Mouse (Mus musculus) common myeloid progenitor, adult 5-6 weeks (primary cell): ENCODE data around the gene Zfp385b. TPM values are rescaled to one million over a fixed set of nuclear protein-coding genes. Genes with fewer than 3 reads are reported as not detected.

Source experiments
- ATAC-seq: replicated peaks from 2 replicates; pipeline ENCODE4 v1.8.0; 2016; ENCODE audit warnings: low read depth, mild to moderate bottlenecking, moderate TSS enrichment, inconsistent platforms; ENCODE audit not compliant: poor library complexity, severe bottlenecking
- total RNA-seq: library from RNA; stranded (forward); fragments of 200-1000, 187-1606 nt; gene quantifications from 2 replicates; pipeline ENCODE4 v1.2.3, GENCODE M21; 2017

The Zfp385b gene
- total RNA-seq, 1 experiment from 2014 or later: not detected

GRCm38 (mm10) chr2:77412171-77412570 lies 407.3 kb downstream of the Zfp385b start:
- ATAC-seq: no peak

DNA sequence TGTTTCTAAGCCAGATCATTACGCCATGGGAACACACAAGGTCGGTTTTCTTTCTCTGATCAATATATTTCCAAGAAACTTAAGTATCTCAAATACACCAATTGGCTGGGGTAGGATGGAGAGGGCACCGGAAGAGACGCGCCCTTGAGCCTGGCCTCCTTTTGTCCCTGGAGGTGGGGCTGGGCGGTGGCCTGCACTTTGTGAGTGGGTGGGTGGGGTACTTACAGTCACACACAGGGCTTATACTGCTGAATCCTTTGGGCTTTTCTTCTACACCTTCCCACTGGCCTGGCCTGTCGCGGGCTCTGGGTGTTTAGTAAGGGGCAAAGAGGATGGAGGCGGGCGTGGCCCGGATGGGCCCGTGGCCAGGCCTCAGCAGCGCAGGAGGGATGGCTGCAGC lies 407.8 kb downstream of the Zfp385b start:
- ATAC-seq: no peak

- no peak for ATAC-seq
Observed at GRCm38 (mm10) chr2:77409521-77410135, 409.8 kb downstream of the Zfp385b start.

DNA sequence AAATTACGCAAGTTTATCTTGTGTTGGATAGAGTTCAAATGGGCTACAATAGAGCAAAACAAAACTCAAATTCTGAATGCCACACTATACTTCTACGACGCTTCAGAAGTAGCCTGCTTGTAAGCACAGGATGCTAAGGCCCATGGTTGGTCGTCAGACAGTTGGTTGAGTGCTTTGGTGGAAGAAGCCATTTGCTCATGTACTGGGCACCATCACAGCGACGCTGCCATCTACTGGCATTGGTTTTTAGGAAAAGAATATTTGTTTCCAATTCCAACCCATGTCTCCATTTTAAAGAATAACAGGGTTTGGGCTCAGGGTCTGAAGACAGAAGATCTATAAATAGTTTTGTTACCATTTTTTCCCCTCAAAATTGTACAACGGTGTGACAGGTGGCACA lies 410.5 kb downstream of the Zfp385b start:
- ATAC-seq: no peak

DNA sequence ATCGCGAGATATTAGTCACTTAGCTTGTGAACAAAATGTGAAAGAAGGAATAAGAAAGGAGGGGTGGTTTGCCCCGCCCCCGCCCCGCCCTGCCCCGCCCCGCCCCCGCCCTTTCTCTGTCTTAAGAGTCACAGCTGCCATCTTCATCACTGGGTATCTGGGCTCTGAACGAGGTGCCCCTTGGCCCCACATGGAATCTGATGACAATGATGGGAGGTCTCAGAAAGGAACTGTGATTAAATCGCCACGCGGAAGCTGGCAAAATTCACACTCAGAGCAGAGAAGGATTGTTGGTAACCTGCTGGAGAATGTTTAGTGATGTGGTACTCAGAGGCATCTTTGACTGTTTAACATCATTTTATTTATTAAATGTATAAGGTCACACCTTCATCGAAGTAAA lies 417.1 kb downstream of the Zfp385b start:
- ATAC-seq: no peak

DNA sequence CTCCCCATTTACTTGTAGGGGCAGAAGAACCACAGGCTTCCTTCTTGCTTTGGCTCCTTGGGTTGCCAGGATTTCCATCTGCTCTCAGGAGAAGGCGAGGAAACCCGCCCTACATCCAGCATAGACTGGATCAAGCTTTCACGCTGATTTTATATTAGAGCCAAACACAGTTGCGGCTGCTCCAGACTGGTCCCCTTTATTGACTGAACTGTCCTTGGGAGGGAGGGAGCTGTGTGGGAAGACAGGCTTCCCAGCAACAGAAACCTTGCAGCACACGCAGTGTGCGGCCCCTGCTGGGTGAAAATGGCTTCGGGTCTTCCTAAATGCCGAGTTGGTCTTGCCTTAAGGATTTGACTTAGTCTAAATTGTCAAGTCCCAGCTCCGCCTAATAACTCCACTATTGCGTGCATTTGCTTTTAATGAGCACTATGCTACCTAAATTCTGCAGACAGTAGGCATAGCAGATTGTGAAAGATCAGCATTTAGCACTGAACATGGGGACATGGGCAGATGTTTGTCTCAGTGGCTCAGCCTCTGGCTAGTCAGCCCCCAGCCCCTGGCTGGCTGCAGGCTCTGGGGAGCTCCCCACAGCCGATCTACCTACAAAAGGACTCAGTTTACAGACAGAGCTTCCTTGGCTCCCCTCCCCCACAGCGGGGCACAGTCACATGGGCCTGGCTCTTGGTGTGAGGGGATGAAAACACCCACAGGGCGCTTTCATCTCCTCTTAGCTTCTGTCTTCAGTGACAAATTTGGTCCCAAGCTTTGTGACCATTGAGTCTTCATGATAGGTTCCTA lies 417.8 kb downstream of the Zfp385b start:
- no peak for ATAC-seq

GRCm38 (mm10) chr2:77393881-77394280 lies 425.6 kb downstream of the Zfp385b start:
- ATAC-seq: no peak

DNA sequence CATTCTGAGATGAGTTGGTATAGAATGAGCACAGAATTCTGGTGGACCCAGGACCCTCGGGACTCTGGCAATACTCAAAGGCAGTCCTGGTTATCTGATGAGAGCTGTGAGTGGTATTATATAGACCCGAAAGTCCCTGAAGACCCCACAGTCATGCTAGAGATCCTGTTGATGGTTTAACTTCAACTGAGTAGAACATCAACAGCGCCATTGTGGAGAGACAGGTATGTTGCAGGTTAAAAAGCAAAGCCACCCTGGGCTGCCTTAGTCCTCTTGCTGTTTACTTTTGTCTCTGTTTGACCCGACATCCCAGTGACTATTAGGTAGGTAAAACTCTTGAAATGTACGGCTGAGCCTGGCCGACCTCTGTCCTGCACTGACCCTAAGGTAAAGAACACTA lies 431.3 kb downstream of the Zfp385b start:
- no peak for ATAC-seq

- peak; percentile 68; the same call in 1 of the 2 replicates for ATAC-seq
Observed at GRCm38 (mm10) chr2:77386515-77386914, 432.9 kb downstream of the Zfp385b start.

DNA sequence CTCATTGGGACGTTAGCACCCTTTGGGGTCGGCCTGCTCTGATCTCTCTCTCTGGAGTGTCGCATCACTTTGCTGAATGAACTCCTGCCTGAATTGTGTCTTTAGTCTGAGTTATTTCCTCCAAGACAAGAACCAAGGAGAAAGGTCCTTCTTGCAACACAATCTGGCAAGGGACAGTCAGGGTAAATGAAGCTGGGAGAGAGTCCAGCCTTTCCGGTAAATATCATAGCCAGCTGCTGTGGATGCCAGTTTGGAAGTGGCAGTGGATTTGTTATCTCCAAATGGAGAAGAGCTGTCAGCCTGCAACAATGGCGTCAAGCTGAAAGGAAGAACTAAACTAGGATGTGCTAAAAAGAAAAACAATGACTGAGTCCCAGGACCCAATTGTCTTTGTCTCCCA lies 436.7 kb downstream of the Zfp385b start:
- ATAC-seq: no peak

GRCm38 (mm10) chr2:77379907-77380306 lies 439.5 kb downstream of the Zfp385b start:
- ATAC-seq: no peak

DNA sequence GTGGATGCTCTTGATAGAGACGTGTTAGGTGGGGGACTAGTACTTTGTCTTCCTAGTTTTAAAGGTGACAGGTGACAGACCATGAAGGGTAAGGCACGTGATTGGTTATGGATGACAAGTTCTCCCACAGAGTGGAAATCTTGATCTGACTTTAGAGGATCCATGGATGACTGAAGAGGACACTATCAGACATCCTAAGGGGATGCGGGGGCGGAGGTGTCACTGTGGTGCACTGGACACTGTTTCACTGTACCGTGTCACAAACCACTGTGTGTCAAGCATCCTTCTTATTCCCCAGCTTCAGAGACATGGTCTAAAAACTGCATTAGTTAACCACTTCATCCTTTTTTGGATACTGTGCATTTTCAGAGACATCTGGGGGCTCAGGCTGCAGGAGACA lies 440.1 kb downstream of the Zfp385b start:
- ATAC-seq: no peak

DNA sequence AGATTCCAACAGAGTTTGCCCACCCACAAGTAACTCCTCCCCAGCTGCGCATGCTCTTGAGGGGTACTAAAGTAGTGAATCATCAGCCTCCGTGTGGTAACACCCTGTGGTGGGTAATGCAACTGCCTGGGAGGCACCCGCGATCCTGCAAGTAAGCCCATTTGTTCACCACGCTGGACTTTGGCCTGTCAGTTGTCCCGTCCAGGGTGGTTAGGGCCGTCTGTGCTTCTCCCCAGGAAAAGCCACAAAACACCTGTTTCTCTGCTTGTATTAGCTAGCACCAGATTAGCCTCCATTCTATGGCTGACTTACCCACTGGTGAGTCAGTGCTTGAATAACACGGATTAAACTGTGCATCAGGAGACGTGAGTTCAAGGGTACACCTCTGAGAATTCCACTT lies 442.6 kb downstream of the Zfp385b start:
- ATAC-seq: no peak

- no peak for ATAC-seq
Observed at GRCm38 (mm10) chr2:77375155-77375554, 444.3 kb downstream of the Zfp385b start.

GRCm38 (mm10) chr2:77369174-77369573 lies 450.3 kb downstream of the Zfp385b start:
- peak; percentile 76 for ATAC-seq

Other genes starting within 250 kb of the Zfp385b start
- gene Cwc22, start 126.7 kb upstream of the Zfp385b start, total RNA-seq: 105 and 109 TPM in 2 replicates